13 mouse cellular contexts compared by ENCODE assay signal in the genomic region with DNA sequence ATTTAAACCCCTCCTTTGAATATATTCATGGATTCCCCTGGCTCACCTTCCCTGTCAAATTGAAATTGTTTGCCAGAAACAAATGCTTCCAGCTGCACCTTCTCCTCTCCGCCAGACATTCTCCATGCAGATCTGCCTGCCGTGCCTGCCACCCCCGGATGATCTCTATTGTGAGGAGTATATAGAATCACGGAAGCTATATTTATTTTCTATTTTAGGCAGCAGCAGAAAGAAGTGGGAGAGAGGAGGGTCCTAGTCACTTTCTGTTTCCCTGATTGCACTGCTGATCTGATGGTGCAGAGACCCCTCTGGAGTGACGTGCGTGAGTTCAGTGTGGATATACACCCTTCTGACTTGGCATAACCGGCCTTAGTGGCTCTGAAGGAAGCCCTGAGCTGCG.
DNase-seq lines count a peak whose midpoint lies in the region; ATAC-seq and TF ChIP-seq lines count a peak whose summit lies in the region.
"Had no signal": no experiment of that assay in that cellular context is flagged by ENCODE, and none has a peak within 500 bp of the region (broad histone marks: within the 10 kb centered on the region; RNA-seq: fewer than 3 reads in every experiment).

No protein-coding gene starts in this region.

- ATAC-seq in forebrain, embryonic 14.5 days, result no peak
- ATAC-seq in forebrain, embryonic 11.5 days (replicated peaks; ENCODE audit: low FRiP score), result no peak
- ATAC-seq in hindbrain, embryonic 15.5 days (ENCODE audit: low FRiP score, low read depth), result no peak
- ATAC-seq in hindbrain, embryonic 12.5 days (ENCODE audit: low FRiP score), result no peak
- no peak for ATAC-seq in liver, postnatal 0 days
- ATAC-seq: activated CD4-positive, CD25-positive, alpha-beta regulatory T cell, adult 4 months had no signal

- H3K4me1 ChIP-seq in forebrain, embryonic 14.5 days (ENCODE audit: control insufficient read depth, insufficient read depth, low read length), result no peaks in the 10 kb centered on the region
- H3K4me1 ChIP-seq in forebrain, embryonic 11.5 days (replicated peaks; ENCODE audit: control insufficient read depth, insufficient read depth, low read length), result no peaks in the 10 kb centered on the region
- peaks cover 3% of the 10 kb centered on the region; the same call in 1 of the 2 replicates for H3K4me1 ChIP-seq in hindbrain, embryonic 15.5 days (replicated peaks)
- H3K4me1 ChIP-seq in hindbrain, embryonic 12.5 days, result no peaks in the 10 kb centered on the region
- H3K4me1 ChIP-seq in liver, postnatal 0 days (ENCODE audit: insufficient read depth), result no peaks in the 10 kb centered on the region

- H3K27me3 ChIP-seq in forebrain, embryonic 14.5 days (replicated peaks; ENCODE audit: control insufficient read depth, insufficient read depth, low read length), result no peaks in the 10 kb centered on the region
- H3K27me3 ChIP-seq in forebrain, embryonic 11.5 days (ENCODE audit: control insufficient read depth, insufficient read depth, low read length), result no peaks in the 10 kb centered on the region
- H3K27me3 ChIP-seq in hindbrain, embryonic 15.5 days, result no peaks in the 10 kb centered on the region
- no peaks in the 10 kb centered on the region for H3K27me3 ChIP-seq in hindbrain, embryonic 12.5 days
- H3K27me3 ChIP-seq in liver, postnatal 0 days (ENCODE audit: insufficient read depth, low read length), result no peaks in the 10 kb centered on the region

- no peak for TF ChIP-seq CTCF in liver, postnatal 0 days (IDR thresholded peaks at IDR 0.05; ENCODE audit: low read depth)

- H3K36me3 ChIP-seq in forebrain, embryonic 14.5 days (ENCODE audit: control insufficient read depth, insufficient read depth, low read length), result no peaks in the 10 kb centered on the region
- no peaks in the 10 kb centered on the region for H3K36me3 ChIP-seq in forebrain, embryonic 11.5 days (ENCODE audit: control insufficient read depth, insufficient read depth, low read length)
- H3K36me3 ChIP-seq in hindbrain, embryonic 15.5 days, result no peaks in the 10 kb centered on the region
- no peaks in the 10 kb centered on the region for H3K36me3 ChIP-seq in hindbrain, embryonic 12.5 days
- no peaks in the 10 kb centered on the region for H3K36me3 ChIP-seq in liver, postnatal 0 days (replicated peaks; ENCODE audit: insufficient read depth, low read length)

- no peak overlapping the region for H3K4me3 ChIP-seq in forebrain, embryonic 14.5 days (ENCODE audit: low read depth, low read length)
- H3K4me3 ChIP-seq in forebrain, embryonic 11.5 days (ENCODE audit: low read depth, low read length), result no peak overlapping the region
- H3K4me3 ChIP-seq in hindbrain, embryonic 15.5 days, result no peak overlapping the region
- no peak overlapping the region for H3K4me3 ChIP-seq in hindbrain, embryonic 12.5 days
- H3K4me3 ChIP-seq in liver, postnatal 0 days (ENCODE audit: low read depth, low read length), result no peak overlapping the region
- H3K4me3 ChIP-seq: gastrocnemius, adult 2 months had no signal

- no peaks in the 10 kb centered on the region for H3K9me3 ChIP-seq in forebrain, embryonic 14.5 days (replicated peaks; ENCODE audit: control insufficient read depth, low read length)
- no peaks in the 10 kb centered on the region for H3K9me3 ChIP-seq in forebrain, embryonic 11.5 days (ENCODE audit: control insufficient read depth, low read length)
- no peaks in the 10 kb centered on the region for H3K9me3 ChIP-seq in hindbrain, embryonic 15.5 days
- no peaks in the 10 kb centered on the region for H3K9me3 ChIP-seq in hindbrain, embryonic 12.5 days (replicated peaks)
- H3K9me3 ChIP-seq in liver, postnatal 0 days (ENCODE audit: low read length), result no peaks in the 10 kb centered on the region

- no peak for TF ChIP-seq EP300 in liver, postnatal 0 days (IDR thresholded peaks at IDR 0.05; ENCODE audit: low read depth)

- H3K9ac ChIP-seq in forebrain, embryonic 14.5 days (ENCODE audit: low read length), result no peak overlapping the region
- no peak overlapping the region for H3K9ac ChIP-seq in forebrain, embryonic 11.5 days (ENCODE audit: low read length)
- H3K9ac ChIP-seq in hindbrain, embryonic 15.5 days, result no peak overlapping the region
- H3K9ac ChIP-seq in hindbrain, embryonic 12.5 days, result no peak overlapping the region
- no peak overlapping the region for H3K9ac ChIP-seq in liver, postnatal 0 days (replicated peaks)

- H3K4me2 ChIP-seq in forebrain, embryonic 14.5 days (ENCODE audit: low read length), result no peak overlapping the region
- no peak overlapping the region for H3K4me2 ChIP-seq in forebrain, embryonic 11.5 days (ENCODE audit: low read depth, low read length, severe bottlenecking)
- no peak overlapping the region for H3K4me2 ChIP-seq in hindbrain, embryonic 15.5 days
- H3K4me2 ChIP-seq in hindbrain, embryonic 12.5 days (replicated peaks), result no peak overlapping the region
- H3K4me2 ChIP-seq in liver, postnatal 0 days (ENCODE audit: low read depth, low read length), result no peak overlapping the region

- DNase-seq in forebrain, embryonic 14.5 days (ENCODE audit: low spot score), result no peak
- DNase-seq in forebrain, embryonic 11.5 days (ENCODE audit: low spot score), result no peak
- peak; percentile 32 to 49 for DNase-seq in left cerebral cortex, adult 18-20 months (ENCODE audit: low spot score in 2 of 2)
- DNase-seq in right cerebral cortex, postnatal 14 days, result peak; percentile 35
- no peak for DNase-seq in spleen, adult 18-20 months
- no peak for DNase-seq in liver, postnatal 0 days
- DNase-seq: gastrocnemius, adult 2 months; kidney, postnatal 14 days; lung, postnatal 4 days; thymus, postnatal 14 days had no signal

- 0 out of 2 replicates have a peak overlapping the region, but pooled peaks have one; percentile 9 for H3K27ac ChIP-seq in forebrain, embryonic 14.5 days (ENCODE audit: low read depth, low read length)
- H3K27ac ChIP-seq in forebrain, embryonic 11.5 days (ENCODE audit: low read depth, low read length), result no peak overlapping the region
- 0 out of 2 replicates have a peak overlapping the region, but pooled peaks have one; percentile 49 for H3K27ac ChIP-seq in hindbrain, embryonic 15.5 days (replicated peaks)
- H3K27ac ChIP-seq in hindbrain, embryonic 12.5 days, result no peak overlapping the region
- H3K27ac ChIP-seq in liver, postnatal 0 days (ENCODE audit: low read depth), result no peak overlapping the region
- H3K27ac ChIP-seq: gastrocnemius, adult 2 months had no signal

- WGBS in forebrain, embryonic 14.5 days, result 84% methylated on average over 8 of the region's 8 CpGs
- WGBS in forebrain, embryonic 11.5 days, result 89% methylated on average over 8 of the region's 8 CpGs
- WGBS in hindbrain, embryonic 15.5 days, result 54% methylated on average over 8 of the region's 8 CpGs
- WGBS in hindbrain, embryonic 12.5 days, result 68% methylated on average over 8 of the region's 8 CpGs
- WGBS in liver, postnatal 0 days (ENCODE audit: insufficient replicate concordance), result 72% methylated on average over 8 of the region's 8 CpGs

Comparison
In these comparisons a context has a peak if more than half of its experiments do, and no peak if none do; other contexts are left out.
1. H3K27ac ChIP-seq: peak in forebrain, embryonic 14.5 days (single experiment) and hindbrain, embryonic 15.5 days (single experiment); none in forebrain, embryonic 11.5 days (single experiment), hindbrain, embryonic 12.5 days (single experiment) and liver, postnatal 0 days (single experiment).
2. DNase-seq: peak in left cerebral cortex, adult 18-20 months (2 of 2) and right cerebral cortex, postnatal 14 days (single experiment); none in forebrain, embryonic 14.5 days (single experiment), forebrain, embryonic 11.5 days (single experiment), spleen, adult 18-20 months (0 of 2) and liver, postnatal 0 days (single experiment).